Mouse (Mus musculus) hindbrain, postnatal 0 days (tissue): ENCODE results near the gene Chst14. TPM values are rescaled to one million over a fixed set of nuclear protein-coding genes. Genes with fewer than 3 reads are reported as not detected.
A peak's percentile ranks its signal among the peaks of the same experiment; 100 is the strongest.

Experiments used
- ATAC-seq: fragments of 200-750 bp; cut with Nextera tagmentation; 2 replicates; pipeline ENCODE4 v1.8.0; 2017; ENCODE audit warnings: mild to moderate bottlenecking, moderate TSS enrichment, moderate library complexity
- DNase-seq: peaks from one replicate; pipeline ENCODE4 v3.0.0-alpha.2; 2015; ENCODE audit warnings: low spot score
- H3K27ac ChIP-seq: fragments of 300-500 bp; sonication (generic); 2 replicates; pipeline ENCODE4 v1.5.1; 2014; ENCODE audit warnings: mild to moderate bottlenecking
- H3K27me3 ChIP-seq: fragments of 300-500 bp; sonication (generic); 2 replicates; pipeline ENCODE4 v1.6.1; 2014; ENCODE audit warnings: low read length, mixed read lengths; ENCODE audit not compliant: insufficient read depth
- H3K36me3 ChIP-seq: fragments of 300-500 bp; sonication (generic); 2 replicates; pipeline ENCODE4 v1.6.1; 2014; ENCODE audit warnings: low read length, mixed read lengths; ENCODE audit not compliant: insufficient read depth
- H3K4me1 ChIP-seq: fragments of 300-500 bp; sonication (generic); 2 replicates; pipeline ENCODE4 v1.6.1; 2014; ENCODE audit warnings: antibody characterized with exemption, low read length, mixed read lengths; ENCODE audit not compliant: insufficient read depth
- H3K4me2 ChIP-seq: fragments of 300-500 bp; sonication (generic); 2 replicates; pipeline ENCODE4 v1.6.1; 2014; ENCODE audit warnings: low read depth, mild to moderate bottlenecking, low read length, moderate library complexity, mixed read lengths
- H3K4me3 ChIP-seq: fragments of 300-500 bp; sonication (generic); 2 replicates; pipeline ENCODE4 v1.5.1; 2014; ENCODE audit warnings: low read length
- H3K9ac ChIP-seq: fragments of 300-500 bp; sonication (generic); replicated peaks from 2 replicates; pipeline ENCODE4 v1.6.1; 2014; ENCODE audit warnings: mild to moderate bottlenecking, low read length, moderate library complexity, mixed read lengths
- H3K9me3 ChIP-seq: fragments of 300-500 bp; sonication (generic); 2 replicates; pipeline ENCODE4 v1.6.1; 2016; ENCODE audit warnings: low read length, mixed read lengths
- CTCF ChIP-seq: IDR thresholded peaks from 2 replicates; pipeline ENCODE4 v1.5.1; 2016; ENCODE audit warnings: antibody characterized with exemption, control low read depth, low read depth
- WGBS: fragments of 180-500 bp; shearing (Covaris S2); extraction: QIAGEN DNeasy Blood & Tissue Kit; methylation state at CpG from one replicate; pipeline ENCODE4 v1.1.7; 2014; 5-methylcytosine and 5-hydroxymethylcytosine counted together
- polyA plus RNA-seq: library from polyadenylated mRNA; unstranded; fragments of >200 nt; fragmentation: Nextera tagmentation; extraction: Ambion mirVana; gene quantifications from 2 replicates; pipeline ENCODE4 v1.2.1, GENCODE M21; 2015
- total RNA-seq: library from RNA; depleted of rRNA; stranded (reverse); fragments of >200 nt; gene quantifications from 2 replicates; pipeline ENCODE4 v1.2.3, GENCODE M21; 2014

The Chst14 gene
- total and polyA plus RNA-seq, 2 experiments from 2014 or later, result 4.7 to 8.5 TPM

DNA sequence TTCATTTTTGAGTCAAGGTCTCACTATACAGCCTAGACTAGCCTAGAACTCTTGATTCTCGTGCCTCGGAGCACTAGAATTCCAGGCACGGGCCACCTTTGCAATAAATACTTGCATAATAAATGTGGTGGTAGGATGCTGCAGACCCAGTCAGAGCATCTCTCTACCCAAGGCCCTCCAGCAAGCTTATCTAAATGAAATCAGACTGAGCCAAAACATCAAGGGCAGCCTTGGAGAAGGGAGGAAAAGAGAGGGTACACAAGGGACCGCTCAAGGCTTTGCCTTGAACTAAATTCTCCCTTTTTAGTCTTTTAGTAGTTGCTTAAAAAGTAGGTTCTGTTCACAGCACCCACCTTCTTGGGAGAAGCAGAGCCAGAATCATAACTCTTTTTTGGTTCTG lies 35.1 kb upstream of the Chst14 start:
- no peak for TF ChIP-seq CTCF
- Histone ChIP-seq H3K4me2 (no peak overlapping the region), H3K4me3 (no peak overlapping the region), H3K36me3 (no peaks in the 10 kb centered on the region), H3K4me1 (no peaks in the 10 kb centered on the region), H3K27me3 (peaks cover 13% of the 10 kb centered on the region), H3K9me3 (no peaks in the 10 kb centered on the region), H3K9ac (no peak overlapping the region), H3K27ac (no peak overlapping the region)
- whole genome bisulfite sequencing, result 81% methylated on average over 4 of the region's 4 CpGs
- ATAC-seq (no peak), DNase-seq (no peak)

DNA sequence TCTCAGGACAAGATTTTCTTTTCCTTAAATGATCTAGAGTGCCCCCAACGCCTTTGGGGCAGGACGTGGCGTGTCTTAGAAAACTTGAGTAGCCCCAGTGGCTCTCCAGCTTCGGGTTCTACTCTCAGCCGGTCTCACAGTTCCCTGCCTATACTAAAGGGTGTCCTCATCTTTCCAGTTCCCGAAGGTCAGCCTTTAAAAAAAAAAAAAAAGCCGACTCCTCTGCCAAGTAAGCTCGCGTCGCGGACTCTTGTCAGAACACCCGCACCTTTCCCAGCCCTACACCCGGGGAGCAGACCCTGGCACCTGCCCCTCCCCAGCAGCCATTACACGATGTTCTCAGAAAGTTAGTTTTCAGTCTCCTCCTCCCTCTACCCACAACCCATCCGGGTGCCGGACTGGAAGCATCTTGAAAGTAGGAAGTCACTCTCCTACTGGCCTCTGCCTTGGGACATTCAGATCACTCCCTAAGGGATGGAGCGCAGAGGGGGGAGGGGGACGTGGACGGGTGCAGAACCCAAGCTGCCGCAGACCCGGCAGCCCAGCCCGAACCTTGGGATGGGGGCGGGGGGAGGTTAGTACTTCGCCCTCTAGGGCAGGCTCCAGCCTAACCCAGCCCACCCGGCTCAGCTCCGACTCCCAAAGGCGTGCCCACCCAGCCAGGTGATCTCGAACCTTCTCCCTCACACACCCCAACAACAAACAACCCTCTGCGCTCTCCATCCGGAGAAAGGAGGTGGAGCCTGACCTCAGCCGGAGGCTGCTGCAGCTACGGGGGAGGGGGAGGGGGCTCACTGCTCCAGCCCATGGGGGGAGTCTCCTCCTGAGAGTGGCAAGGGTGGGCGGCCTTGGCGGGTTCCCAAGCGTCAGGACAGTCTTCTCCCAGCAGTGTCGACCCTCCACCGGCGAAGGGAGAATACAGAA lies 30.0 kb upstream of the Chst14 start:
- Histone ChIP-seq H3K4me3 (peak overlapping the region; percentile 43), H3K4me2 (peak overlapping the region; percentile 85), H3K4me1 (peaks cover 13% of the 10 kb centered on the region), H3K9me3 (no peaks in the 10 kb centered on the region), H3K27me3 (peaks cover 46% of the 10 kb centered on the region), H3K27ac (no peak overlapping the region), H3K9ac (peak overlapping the region; percentile 43; the same call in 1 of the 2 replicates), H3K36me3 (no peaks in the 10 kb centered on the region)
- TF ChIP-seq CTCF, result no peak
- DNase-seq, result peak; percentile 38
- WGBS, result 3% methylated on average over 37 of the region's 38 CpGs
- ATAC-seq, result no peak

DNA sequence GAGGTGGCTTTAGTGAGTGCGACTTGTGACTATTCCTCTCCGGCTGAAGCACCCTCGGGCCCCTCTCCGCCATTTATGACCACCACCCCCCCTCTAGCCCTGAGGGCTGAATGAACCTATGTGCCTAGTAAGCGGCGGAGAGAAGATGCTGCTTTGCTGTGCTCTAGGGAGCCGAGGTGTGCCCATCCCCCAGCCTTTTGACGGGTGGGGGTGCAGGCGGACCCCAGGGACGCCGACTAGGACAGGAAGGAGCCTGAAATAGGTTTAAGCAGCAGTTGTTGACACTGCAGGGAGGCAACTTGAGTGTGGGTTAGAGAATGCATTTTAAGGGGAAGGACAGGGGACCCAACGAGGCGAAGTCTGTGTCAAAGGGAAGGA lies 29.4 kb upstream of the Chst14 start:
- H3K36me3 ChIP-seq, result no peaks in the 10 kb centered on the region
- ATAC-seq (no peak), DNase-seq (no peak)
- 0% methylated on average over 13 of the region's 13 CpGs for WGBS
- peak overlapping the region; percentile 43 for H3K4me3 ChIP-seq
- peaks cover 46% of the 10 kb centered on the region for H3K27me3 ChIP-seq
- H3K9me3 ChIP-seq, result no peaks in the 10 kb centered on the region
- peaks cover 13% of the 10 kb centered on the region for H3K4me1 ChIP-seq
- peak overlapping the region; percentile 43 for H3K9ac ChIP-seq
- H3K4me2 ChIP-seq, result peak overlapping the region; percentile 85
- TF ChIP-seq CTCF, result no peak
- H3K27ac ChIP-seq, result no peak overlapping the region

DNA sequence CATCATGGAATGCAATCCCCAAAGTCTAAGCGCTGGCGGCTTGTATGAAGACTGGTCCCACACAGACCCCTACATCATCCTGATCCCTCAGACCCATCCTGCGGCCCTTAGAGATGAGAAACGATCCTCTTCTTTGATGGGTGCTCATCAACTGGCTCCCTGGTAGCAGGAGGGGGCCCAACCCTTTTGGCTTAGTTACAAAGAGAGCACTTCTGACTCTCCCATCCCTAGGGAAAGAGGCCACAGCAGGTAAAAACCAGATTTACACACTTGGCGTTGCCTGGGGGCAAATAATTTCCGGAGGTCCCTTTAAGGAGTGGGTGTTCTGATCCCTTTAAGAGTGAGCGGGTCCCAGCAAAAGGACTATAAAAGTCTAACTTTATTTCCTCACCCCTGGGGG lies 28.9 kb upstream of the Chst14 start:
- H3K4me3 ChIP-seq, result peak overlapping the region; percentile 43
- H3K9me3 ChIP-seq, result no peaks in the 10 kb centered on the region
- DNase-seq, result no peak
- ATAC-seq, result no peak
- WGBS, result 4% methylated on average over 7 of the region's 7 CpGs
- H3K36me3 ChIP-seq, result no peaks in the 10 kb centered on the region
- H3K9ac ChIP-seq, result no peak overlapping the region
- H3K4me2 ChIP-seq, result peak overlapping the region; percentile 85
- no peak for TF ChIP-seq CTCF
- no peak overlapping the region for H3K27ac ChIP-seq
- H3K27me3 ChIP-seq, result peaks cover 46% of the 10 kb centered on the region
- peaks cover 13% of the 10 kb centered on the region for H3K4me1 ChIP-seq

DNA sequence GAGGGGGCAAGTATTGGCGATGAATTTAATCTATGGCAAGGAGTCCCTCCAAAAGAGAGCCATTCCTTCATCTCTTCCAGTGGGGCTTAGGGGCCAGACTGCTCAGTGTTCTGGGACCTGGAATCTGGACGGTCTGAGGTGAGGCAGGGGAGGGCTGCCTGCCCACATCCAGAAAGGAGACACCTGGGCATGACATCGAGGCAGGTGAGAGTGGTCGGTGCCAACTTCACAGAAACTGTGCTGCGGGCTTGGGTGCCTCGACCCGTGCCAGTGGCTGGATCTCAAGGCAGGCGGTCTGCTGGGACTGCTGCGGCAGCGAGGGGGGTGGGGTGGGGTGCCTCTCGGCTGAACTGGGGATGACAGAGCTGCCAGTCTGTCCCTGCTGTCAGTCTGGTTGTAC lies 28.5 kb upstream of the Chst14 start:
- Histone ChIP-seq H3K9ac (no peak overlapping the region), H3K9me3 (no peaks in the 10 kb centered on the region), H3K27me3 (peaks cover 46% of the 10 kb centered on the region), H3K4me3 (no peak overlapping the region), H3K27ac (no peak overlapping the region), H3K4me1 (peaks cover 14% of the 10 kb centered on the region), H3K36me3 (no peaks in the 10 kb centered on the region), H3K4me2 (no peak overlapping the region)
- ATAC-seq (no peak), DNase-seq (no peak)
- no peak for TF ChIP-seq CTCF
- under 1% methylated on average over 11 of the region's 11 CpGs for whole genome bisulfite sequencing

DNA sequence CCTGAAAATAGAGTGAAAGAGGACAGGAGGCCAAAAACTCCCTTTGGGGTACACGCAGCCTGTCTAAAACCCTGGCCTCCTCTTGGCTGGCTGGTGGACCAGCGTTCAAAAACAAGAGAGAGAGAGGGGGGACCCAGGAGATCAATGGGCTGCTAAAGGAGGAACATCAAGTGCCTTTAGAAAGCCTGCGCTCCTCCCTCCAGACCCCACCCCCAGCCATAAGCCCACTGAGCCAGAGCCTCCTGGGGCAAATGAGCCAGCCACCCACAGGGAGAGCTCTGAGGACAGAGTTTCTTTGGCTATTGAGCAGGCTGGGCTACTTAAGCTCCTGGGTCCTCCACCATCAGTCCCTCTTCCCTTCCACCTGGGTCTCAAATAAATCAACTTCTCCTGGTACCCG lies 27.5 kb upstream of the Chst14 start:
- DNase-seq (no peak), ATAC-seq (no peak)
- Histone ChIP-seq H3K27me3 (peaks cover 46% of the 10 kb centered on the region), H3K9ac (no peak overlapping the region), H3K36me3 (no peaks in the 10 kb centered on the region), H3K9me3 (no peaks in the 10 kb centered on the region), H3K4me2 (no peak overlapping the region), H3K4me1 (peaks cover 22% of the 10 kb centered on the region), H3K27ac (no peak overlapping the region), H3K4me3 (no peak overlapping the region)
- 4% methylated on average over 4 of the region's 4 CpGs for WGBS
- TF ChIP-seq CTCF, result no peak

DNA sequence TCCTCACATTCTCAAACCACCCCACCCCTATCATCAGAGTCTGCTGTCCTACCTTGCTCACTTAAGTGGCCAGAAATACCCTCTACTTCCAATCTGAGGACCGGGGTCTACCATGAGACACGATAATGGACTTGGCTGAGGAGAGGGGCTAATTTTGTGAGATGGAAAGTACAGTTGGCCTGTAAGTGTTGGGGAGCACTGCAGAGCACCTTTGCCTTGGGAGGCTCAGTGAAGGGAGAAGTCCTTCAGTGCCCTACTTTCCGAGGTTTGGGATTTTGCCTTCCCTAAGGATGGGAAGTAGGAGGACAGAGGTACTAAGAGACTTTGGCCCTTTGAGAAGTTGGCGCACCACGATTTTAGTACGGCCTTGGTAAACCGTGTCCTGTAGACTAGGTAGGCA lies 27.0 kb upstream of the Chst14 start:
- ATAC-seq (no peak), DNase-seq (no peak)
- Histone ChIP-seq H3K27me3 (peaks cover 46% of the 10 kb centered on the region), H3K4me2 (no peak overlapping the region), H3K36me3 (no peaks in the 10 kb centered on the region), H3K4me1 (peaks cover 22% of the 10 kb centered on the region), H3K9ac (no peak overlapping the region), H3K4me3 (no peak overlapping the region), H3K27ac (no peak overlapping the region), H3K9me3 (no peaks in the 10 kb centered on the region)
- 14% methylated on average over 7 of the region's 7 CpGs for WGBS
- no peak for TF ChIP-seq CTCF
